Mouse (Mus musculus): ENCODE results near the gene Tppp3.
A peak's percentile ranks its signal among the peaks of the same experiment; 100 is the strongest.

Tppp3 gene

DNA sequence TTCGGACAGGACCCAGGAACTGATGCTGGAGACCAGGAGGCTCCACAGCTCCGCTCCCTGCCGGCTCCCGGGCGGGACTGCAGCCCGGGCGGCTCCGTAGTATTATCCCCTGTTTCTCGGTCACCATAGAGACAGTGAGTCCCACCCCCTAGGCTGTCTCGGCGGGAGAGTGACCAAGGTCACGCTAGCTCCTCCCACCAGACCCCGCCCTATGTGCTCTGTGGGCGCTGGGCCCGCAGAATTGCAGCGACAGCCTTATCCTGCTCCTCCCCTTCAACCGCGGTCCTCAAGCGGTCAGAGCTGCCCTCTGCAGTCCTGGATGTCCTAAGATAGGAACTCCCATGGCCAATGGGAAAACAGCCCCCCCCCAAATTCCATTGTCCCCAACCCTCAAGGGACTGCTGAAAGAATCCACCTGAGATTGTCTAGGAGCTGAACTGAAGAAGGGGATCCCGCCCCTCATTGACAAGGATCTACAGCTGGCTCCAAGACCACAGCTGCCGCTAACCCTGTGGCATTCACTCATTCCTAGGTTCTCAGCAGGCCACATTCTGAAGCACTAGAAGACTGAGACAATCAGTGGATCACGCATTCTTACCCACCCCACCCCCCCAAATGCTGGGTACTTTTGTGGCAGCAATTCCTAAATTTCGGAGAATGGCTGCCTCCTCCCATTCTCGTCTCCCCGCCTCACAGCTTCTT is at the start of gene Tppp3:
Tppp3 (minus strand) TSS at position 213 of the 702 bp plus-strand sequence.
- Histone ChIP-seq H3K9me3 (ENCODE audit: low read length) (no peaks in the 10 kb centered on the region), H3K4me3 (replicated peaks; ENCODE audit: low read length) (peak within 1 kb of the TSS; percentile 63), H3K4me1 (replicated peaks; ENCODE audit: low read depth, low read length) (peaks cover 88% of the 10 kb centered on the region), H3K27me3 (ENCODE audit: insufficient read depth, low read length) (peaks cover 74% of the 10 kb centered on the region), H3K36me3 (ENCODE audit: insufficient read depth, low read length) (0 out of 2 replicates have a peak, but pooled peaks cover 9% of the 10 kb centered on the region)
- no peak for TF ChIP-seq NANOG (IDR thresholded peaks at IDR 0.05; ENCODE audit: borderline replicate concordance, low read length)
- no peak for TF ChIP-seq POU5F1 (IDR thresholded peaks at IDR 0.05; ENCODE audit: borderline replicate concordance, low read length)
- peak; percentile 21 for TF ChIP-seq CTCF (conservative IDR thresholded peaks at IDR 0.05; ENCODE audit: low read length)

DNA sequence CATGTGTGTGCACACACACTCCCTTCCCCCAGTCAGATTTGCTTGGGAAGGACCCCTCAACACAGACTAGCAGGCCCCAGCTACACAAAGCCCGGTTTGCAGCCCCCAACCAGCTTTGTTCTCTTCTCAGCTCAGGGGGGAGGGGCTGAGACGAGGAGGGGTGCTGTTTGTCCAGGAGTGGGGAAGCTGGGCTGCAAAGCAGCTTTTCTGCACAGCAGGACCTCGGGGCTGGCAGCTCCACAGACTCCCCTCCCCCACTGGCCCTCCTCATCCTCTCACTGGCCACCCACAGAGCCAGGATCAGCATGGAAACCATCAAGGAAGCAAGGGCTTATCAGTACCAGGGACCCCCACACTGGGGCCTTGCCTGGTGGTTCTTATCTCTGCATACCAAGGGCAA is 49.7 kb upstream of the Tppp3 start:
- Histone ChIP-seq H3K4me3 (replicated peaks; ENCODE audit: low read length) (0 out of 2 replicates have a peak overlapping the region, but pooled peaks have one; percentile 18), H3K36me3 (ENCODE audit: insufficient read depth, low read length) (peaks cover 43% of the 10 kb centered on the region), H3K4me1 (replicated peaks; ENCODE audit: low read depth, low read length) (peaks cover 68% of the 10 kb centered on the region), H3K9me3 (ENCODE audit: low read length) (no peaks in the 10 kb centered on the region), H3K27me3 (ENCODE audit: insufficient read depth, low read length) (peaks cover 45% of the 10 kb centered on the region)
- TF ChIP-seq NANOG (IDR thresholded peaks at IDR 0.05; ENCODE audit: borderline replicate concordance, low read length) (no peak), POU5F1 (IDR thresholded peaks at IDR 0.05; ENCODE audit: borderline replicate concordance, low read length) (no peak), CTCF (conservative IDR thresholded peaks at IDR 0.05; ENCODE audit: low read length) (no peak)

DNA sequence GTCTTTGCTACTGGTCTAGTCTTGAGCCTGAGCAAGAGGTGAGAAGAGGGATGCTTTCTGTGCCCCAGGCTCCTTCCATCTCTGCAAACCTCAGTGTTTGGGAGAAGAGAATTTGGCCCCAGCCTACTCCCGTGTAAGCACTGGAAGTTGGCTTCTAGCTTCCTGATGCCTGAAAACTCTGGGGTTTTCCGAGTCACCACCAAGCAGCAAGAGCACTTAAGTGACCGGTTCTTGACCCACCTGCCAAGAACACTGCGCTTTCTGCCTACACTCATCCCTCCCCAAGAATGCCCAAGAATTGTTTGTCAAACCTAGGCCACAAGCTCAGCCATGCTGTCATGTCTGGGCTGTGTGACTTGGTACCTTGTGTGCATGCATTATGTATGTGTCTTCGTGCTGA is 49.2 kb upstream of the Tppp3 start:
- Histone ChIP-seq H3K27me3 (ENCODE audit: insufficient read depth, low read length) (peaks cover 45% of the 10 kb centered on the region), H3K4me1 (replicated peaks; ENCODE audit: low read depth, low read length) (peaks cover 63% of the 10 kb centered on the region), H3K9me3 (ENCODE audit: low read length) (no peaks in the 10 kb centered on the region), H3K36me3 (ENCODE audit: insufficient read depth, low read length) (peaks cover 38% of the 10 kb centered on the region), H3K4me3 (replicated peaks; ENCODE audit: low read length) (no peak overlapping the region)
- no peak for TF ChIP-seq NANOG (IDR thresholded peaks at IDR 0.05; ENCODE audit: borderline replicate concordance, low read length)

DNA sequence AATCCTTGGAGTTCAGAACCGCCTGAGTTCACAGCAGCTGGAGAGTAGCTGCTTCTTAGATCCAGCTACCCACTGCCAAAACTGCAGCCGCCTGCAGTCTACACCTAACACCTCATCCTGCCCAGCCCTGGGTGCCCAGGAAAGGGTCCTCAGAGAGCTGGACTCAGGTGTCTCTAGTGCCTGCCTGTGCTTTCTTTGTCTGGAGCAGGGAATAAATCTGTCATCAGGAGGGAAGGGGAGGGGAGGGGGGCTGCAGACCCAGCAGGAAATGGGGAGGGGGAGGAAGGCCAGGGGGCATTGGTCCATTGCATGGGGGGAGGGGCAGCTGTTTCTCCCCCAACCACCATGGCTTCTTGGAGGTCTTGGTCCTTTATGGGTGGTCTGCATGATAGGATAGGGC is 48.3 kb upstream of the Tppp3 start:
- peaks cover 53% of the 10 kb centered on the region for H3K27me3 ChIP-seq (ENCODE audit: insufficient read depth, low read length)
- peak overlapping the region; percentile 89; the same call in 1 of the 2 replicates for H3K4me3 ChIP-seq (replicated peaks; ENCODE audit: low read length)
- no peak for TF ChIP-seq NANOG (IDR thresholded peaks at IDR 0.05; ENCODE audit: borderline replicate concordance, low read length)
- no peak for TF ChIP-seq POU5F1 (IDR thresholded peaks at IDR 0.05; ENCODE audit: borderline replicate concordance, low read length)
- TF ChIP-seq CTCF (conservative IDR thresholded peaks at IDR 0.05; ENCODE audit: low read length): no peak
- peaks cover 29% of the 10 kb centered on the region for H3K36me3 ChIP-seq (ENCODE audit: insufficient read depth, low read length)
- peaks cover 70% of the 10 kb centered on the region for H3K4me1 ChIP-seq (replicated peaks; ENCODE audit: low read depth, low read length)
- no peaks in the 10 kb centered on the region for H3K9me3 ChIP-seq (ENCODE audit: low read length)

DNA sequence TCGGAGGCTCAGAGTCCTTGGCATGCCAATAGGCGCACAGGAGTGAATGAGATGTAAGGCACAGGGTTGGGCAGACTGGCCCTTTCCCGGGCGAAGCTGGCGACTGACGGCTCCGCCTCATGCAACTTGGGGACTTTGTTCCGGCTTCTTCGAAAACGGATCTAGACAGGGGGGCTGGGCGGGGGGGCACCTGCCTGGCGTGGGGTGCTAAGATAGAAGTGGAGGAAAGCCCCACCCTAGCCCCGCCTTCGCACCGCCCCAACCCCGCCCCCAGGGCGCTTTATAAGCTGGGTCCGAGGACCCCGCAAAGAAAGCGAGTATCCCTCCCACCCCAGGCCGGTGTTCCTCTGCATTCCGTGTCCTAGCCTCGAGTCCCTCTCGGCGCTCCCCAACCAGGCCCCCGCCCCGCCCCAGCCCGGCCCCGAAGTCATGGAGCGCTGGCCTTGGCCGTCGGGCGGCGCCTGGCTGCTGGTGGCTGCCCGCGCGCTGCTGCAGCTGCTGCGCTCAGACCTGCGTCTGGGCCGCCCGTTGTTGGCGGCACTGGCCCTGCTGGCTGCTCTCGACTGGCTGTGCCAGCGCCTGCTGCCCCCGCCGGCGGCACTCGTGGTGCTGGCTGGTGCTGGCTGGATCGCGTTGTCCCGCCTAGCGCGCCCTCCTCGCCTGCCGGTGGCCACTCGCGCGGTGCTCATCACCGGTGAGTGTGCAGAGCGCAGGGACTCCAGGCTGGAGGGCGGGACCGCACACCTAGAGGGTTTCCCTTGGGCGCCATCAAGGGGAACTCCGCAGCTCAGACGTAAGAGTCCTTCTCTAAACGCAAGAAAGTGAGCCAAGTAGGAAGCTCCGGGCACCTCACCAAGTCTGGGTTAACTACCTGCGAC is 47.3 kb upstream of the Tppp3 start, which contains the start of gene Hsd11b2:
Hsd11b2 (plus strand) TSS at position 320 of the 878 bp plus-strand sequence.
- TF ChIP-seq POU5F1 (IDR thresholded peaks at IDR 0.05; ENCODE audit: borderline replicate concordance, low read length) (no peak), CTCF (conservative IDR thresholded peaks at IDR 0.05; ENCODE audit: low read length) (no peak), NANOG (IDR thresholded peaks at IDR 0.05; ENCODE audit: borderline replicate concordance, low read length) (no peak)
- no peaks in the 10 kb centered on the region for H3K9me3 ChIP-seq (ENCODE audit: low read length)
- peaks cover 57% of the 10 kb centered on the region for H3K27me3 ChIP-seq (ENCODE audit: insufficient read depth, low read length)
- peak within 1 kb of the TSS; percentile 89 for H3K4me3 ChIP-seq (replicated peaks; ENCODE audit: low read length)
- H3K36me3 ChIP-seq (ENCODE audit: insufficient read depth, low read length): peaks cover 20% of the 10 kb centered on the region
- H3K4me1 ChIP-seq (replicated peaks; ENCODE audit: low read depth, low read length): peaks cover 79% of the 10 kb centered on the region

DNA sequence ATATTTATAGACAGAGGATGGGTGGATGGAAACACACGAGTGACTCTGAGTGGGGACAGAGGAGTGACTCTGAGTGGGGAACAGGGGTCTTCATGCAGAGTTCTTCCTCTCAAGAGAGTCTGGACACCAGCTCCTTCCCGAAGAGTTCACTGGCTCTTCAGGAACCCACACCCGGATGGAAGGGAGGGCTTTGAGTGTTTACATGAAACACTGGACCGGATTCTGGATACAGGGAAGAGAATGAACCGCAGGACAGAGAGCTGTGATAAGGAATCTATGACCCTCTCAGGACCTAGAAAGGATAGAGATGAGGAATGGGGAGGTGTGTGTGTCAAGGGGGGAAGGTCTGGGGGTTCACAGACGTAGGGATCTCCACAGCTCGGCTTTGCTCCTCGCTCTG is 46.0 kb upstream of the Tppp3 start:
- H3K9me3 ChIP-seq (ENCODE audit: low read length): no peaks in the 10 kb centered on the region
- peaks cover 70% of the 10 kb centered on the region for H3K4me1 ChIP-seq (replicated peaks; ENCODE audit: low read depth, low read length)
- H3K27me3 ChIP-seq (ENCODE audit: insufficient read depth, low read length): peaks cover 62% of the 10 kb centered on the region
- H3K4me3 ChIP-seq (replicated peaks; ENCODE audit: low read length): no peak overlapping the region
- H3K36me3 ChIP-seq (ENCODE audit: insufficient read depth, low read length): peaks cover 6% of the 10 kb centered on the region
- TF ChIP-seq CTCF (conservative IDR thresholded peaks at IDR 0.05; ENCODE audit: low read length): no peak
- TF ChIP-seq POU5F1 (IDR thresholded peaks at IDR 0.05; ENCODE audit: borderline replicate concordance, low read length): no peak
- TF ChIP-seq NANOG (IDR thresholded peaks at IDR 0.05; ENCODE audit: borderline replicate concordance, low read length): no peak

DNA sequence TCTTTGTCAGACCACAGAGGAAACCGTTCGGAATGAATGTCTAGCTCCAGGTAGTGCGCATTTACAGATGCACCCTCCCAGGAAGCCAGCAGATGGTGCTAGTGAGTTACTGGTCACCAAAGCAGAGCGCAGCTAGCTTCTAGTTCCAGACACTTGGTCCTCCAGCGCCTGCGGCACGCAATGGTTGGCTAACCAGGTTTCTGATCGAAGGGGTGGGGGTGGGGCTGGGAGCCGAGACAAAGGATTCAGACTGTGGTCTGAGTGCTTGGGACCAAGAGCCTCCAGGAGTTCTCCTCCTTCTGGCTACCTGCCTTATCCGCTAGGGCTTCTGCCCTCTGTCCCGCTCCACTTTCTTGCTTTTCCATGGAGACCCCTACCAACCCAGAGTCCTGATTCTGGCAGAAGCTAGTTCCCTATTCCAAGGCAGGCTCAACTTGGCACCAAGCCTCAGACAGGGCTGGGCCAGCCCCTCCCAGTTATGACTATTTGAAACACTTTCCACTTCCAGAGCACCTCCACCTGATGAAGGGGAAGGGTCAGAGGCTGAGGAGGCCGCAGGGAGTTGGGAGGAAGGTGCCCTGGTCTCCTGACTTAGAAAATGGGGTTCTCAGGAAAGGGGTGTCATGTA is 44.8 kb upstream of the Tppp3 start:
- Histone ChIP-seq H3K27me3 (ENCODE audit: insufficient read depth, low read length) (peaks cover 62% of the 10 kb centered on the region), H3K4me3 (replicated peaks; ENCODE audit: low read length) (peak overlapping the region; percentile 60), H3K9me3 (ENCODE audit: low read length) (no peaks in the 10 kb centered on the region), H3K4me1 (replicated peaks; ENCODE audit: low read depth, low read length) (peaks cover 59% of the 10 kb centered on the region), H3K36me3 (ENCODE audit: insufficient read depth, low read length) (no peaks in the 10 kb centered on the region)
- TF ChIP-seq POU5F1 (IDR thresholded peaks at IDR 0.05; ENCODE audit: borderline replicate concordance, low read length): no peak
- TF ChIP-seq NANOG (IDR thresholded peaks at IDR 0.05; ENCODE audit: borderline replicate concordance, low read length): no peak
- TF ChIP-seq CTCF (conservative IDR thresholded peaks at IDR 0.05; ENCODE audit: low read length): peak; percentile 87

DNA sequence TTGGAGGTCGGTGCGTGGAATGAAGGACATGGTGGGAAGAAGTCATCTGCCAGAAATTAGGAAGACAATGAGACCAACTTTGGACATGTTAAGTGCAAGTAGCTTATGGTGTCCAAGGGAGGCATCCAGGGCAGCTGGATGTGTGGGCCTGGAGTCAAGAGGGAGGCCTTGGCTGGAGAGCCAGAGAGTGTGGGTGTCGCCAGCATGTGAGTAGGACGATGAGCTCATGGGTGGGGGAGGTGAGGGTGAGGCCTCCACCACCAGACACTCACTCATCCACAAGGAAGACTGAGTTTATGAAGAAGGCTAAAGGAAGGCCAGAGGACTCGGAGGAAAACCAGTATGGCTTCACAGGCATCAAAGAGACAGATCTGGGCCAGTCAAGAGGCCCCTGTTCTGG is 43.3 kb upstream of the Tppp3 start:
- H3K27me3 ChIP-seq (ENCODE audit: insufficient read depth, low read length): peaks cover 48% of the 10 kb centered on the region
- no peak for TF ChIP-seq NANOG (IDR thresholded peaks at IDR 0.05; ENCODE audit: borderline replicate concordance, low read length)
- TF ChIP-seq POU5F1 (IDR thresholded peaks at IDR 0.05; ENCODE audit: borderline replicate concordance, low read length): no peak
- TF ChIP-seq CTCF (conservative IDR thresholded peaks at IDR 0.05; ENCODE audit: low read length): no peak
- H3K9me3 ChIP-seq (ENCODE audit: low read length): no peaks in the 10 kb centered on the region
- H3K4me3 ChIP-seq (replicated peaks; ENCODE audit: low read length): no peak overlapping the region
- H3K4me1 ChIP-seq (replicated peaks; ENCODE audit: low read depth, low read length): peaks cover 55% of the 10 kb centered on the region
- no peaks in the 10 kb centered on the region for H3K36me3 ChIP-seq (ENCODE audit: insufficient read depth, low read length)

Data from E14TG2a.4 (cell line).